ENCODE assay signal across 9 mouse cellular contexts in the genomic region with DNA sequence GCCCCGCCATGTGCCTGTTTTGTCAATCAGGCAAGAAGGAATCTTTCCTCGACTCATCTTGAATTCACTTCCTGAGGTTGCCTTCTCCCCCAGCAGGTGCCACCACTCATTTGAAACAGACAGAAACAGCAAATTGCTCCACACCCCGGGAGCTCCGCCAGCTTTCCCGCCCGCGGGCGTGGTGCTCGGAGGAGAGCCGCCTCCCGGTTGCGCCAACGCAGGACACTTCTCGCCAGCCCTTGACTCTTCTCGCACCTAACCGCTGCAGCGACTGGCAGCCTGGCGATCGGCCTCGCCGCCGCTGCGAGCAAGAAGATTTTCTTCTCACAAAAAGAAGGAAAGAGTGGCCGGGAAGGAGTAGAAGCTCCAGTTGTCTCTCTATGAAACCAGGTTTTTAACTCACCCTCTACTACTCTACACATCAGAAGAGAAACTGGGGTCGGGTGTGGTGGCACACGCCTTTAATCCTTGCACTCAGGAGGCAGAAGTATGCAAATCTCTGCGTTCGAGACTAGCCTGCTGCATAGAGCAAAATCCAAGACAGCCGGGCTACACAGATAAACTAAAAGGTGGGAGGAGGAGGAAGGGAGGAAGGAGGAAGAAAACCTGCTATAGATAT. TPM values are rescaled to one million over a fixed set of nuclear protein-coding genes. Genes with fewer than 3 reads are reported as not detected.
DNase-seq lines count a peak whose midpoint lies in the region; TF ChIP-seq lines count a peak whose summit lies in the region.
"Had no signal": no experiment of that assay in that cellular context is flagged by ENCODE, and none has a peak within 500 bp of the region (broad histone marks: within the 10 kb centered on the region; RNA-seq: fewer than 3 reads in every experiment).

No protein-coding gene starts in this region.

- no peak overlapping the region for H3K4me3 ChIP-seq in liver, adult 2 months (ENCODE audit: insufficient read depth, low read depth, low read length)
- H3K4me3 ChIP-seq in hindbrain, embryonic 10.5 days = peak overlapping the region; percentile 46
- no peak overlapping the region for H3K4me3 ChIP-seq in thymus, adult 2 months (ENCODE audit: control insufficient read depth, insufficient read depth, low read length)

- H3K9ac ChIP-seq in liver, adult 2 months (ENCODE audit: low read depth, low read length) = no peak overlapping the region

- no peak overlapping the region for H3K27ac ChIP-seq in liver, adult 2 months (replicated peaks; ENCODE audit: insufficient read depth, low read depth, low read length)
- H3K27ac ChIP-seq in hindbrain, embryonic 10.5 days = peak overlapping the region; percentile 80
- no peak overlapping the region for H3K27ac ChIP-seq in thymus, adult 2 months (ENCODE audit: control insufficient read depth, insufficient read depth, low read length)

- no peak for TF ChIP-seq POLR2A in liver, adult 2 months (IDR thresholded peaks at IDR 0.05; ENCODE audit: extremely low read depth, insufficient read depth, low read length)
- TF ChIP-seq POLR2A in thymus, adult 2 months (IDR thresholded peaks at IDR 0.05; ENCODE audit: control insufficient read depth, extremely low read depth, insufficient read depth, low read length, poor library complexity) = no peak

- TF ChIP-seq CTCF in liver, adult 2 months (IDR thresholded peaks at IDR 0.05; ENCODE audit: low read depth, low read length) = 0 out of 2 replicates have a peak, but pooled peaks have one; percentile 14
- TF ChIP-seq CTCF in thymus, adult 2 months (IDR thresholded peaks at IDR 0.05; ENCODE audit: borderline replicate concordance, control insufficient read depth, extremely low read depth, insufficient read depth, low read length, poor library complexity) = no peak

- H3K4me1 ChIP-seq in liver, adult 2 months (ENCODE audit: control insufficient read depth, insufficient read depth, low read length) = peaks cover 2% of the 10 kb centered on the region
- H3K4me1 ChIP-seq in hindbrain, embryonic 10.5 days (replicated peaks) = peaks cover 59% of the 10 kb centered on the region
- H3K4me1 ChIP-seq in thymus, adult 2 months (replicated peaks; ENCODE audit: control insufficient read depth, insufficient read depth, low read length) = no peaks in the 10 kb centered on the region

- peak; percentile 80 for DNase-seq in liver, adult 2 months (ENCODE audit: extremely low read depth, low read depth, low spot score)
- DNase-seq in liver = no peak
- peak; percentile 73 to 74 for DNase-seq in frontal cortex, postnatal 36 days (ENCODE audit: low spot score in 2 of 2)
- DNase-seq in hindbrain, embryonic 10.5 days (ENCODE audit: low spot score) = peak; percentile 55
- peak; percentile 54 to 73 for DNase-seq in layer of hippocampus, postnatal 10 days (ENCODE audit: low spot score in 2 of 2)
- DNase-seq in lung, postnatal 25 days (ENCODE audit: low spot score) = peak; percentile 82
- peak; percentile 65 for DNase-seq in right cerebral cortex, postnatal 14 days
- no peak for DNase-seq in thymus, adult 2 months

- H3K79me2 ChIP-seq in liver, adult 2 months (ENCODE audit: control insufficient read depth, insufficient read depth, low read length) = no peaks in the 10 kb centered on the region

- H3K9me3 ChIP-seq in hindbrain, embryonic 10.5 days = peaks cover 3% of the 10 kb centered on the region; the same call in 1 of the 2 replicates

- WGBS in liver, adult 2 months = 1% methylated on average over 29 of the region's 29 CpGs
- WGBS in hindbrain, embryonic 10.5 days = 3% methylated on average over 29 of the region's 29 CpGs
- WGBS in thymus, adult 2 months = 4% methylated on average over 29 of the region's 29 CpGs

- peaks cover 10% of the 10 kb centered on the region for H3K27me3 ChIP-seq in liver, adult 2 months (ENCODE audit: control insufficient read depth, insufficient read depth, low read length)
- peaks cover 54% of the 10 kb centered on the region for H3K27me3 ChIP-seq in hindbrain, embryonic 10.5 days (ENCODE audit: insufficient read depth, poor library complexity, severe bottlenecking)
- H3K27me3 ChIP-seq in thymus, adult 2 months (ENCODE audit: control insufficient read depth, insufficient read depth, low read length) = peaks cover 22% of the 10 kb centered on the region; the same call in 1 of the 2 replicates

- H3K36me3 ChIP-seq in liver, adult 2 months (ENCODE audit: control insufficient read depth, insufficient read depth, low read length) = no peaks in the 10 kb centered on the region
- H3K36me3 ChIP-seq in hindbrain, embryonic 10.5 days = no peaks in the 10 kb centered on the region
- no peaks in the 10 kb centered on the region for H3K36me3 ChIP-seq in thymus, adult 2 months (ENCODE audit: control insufficient read depth, insufficient read depth, low read length)

RNA-seq across cellular contexts. Expression of a gene that starts 2.8 kb away (rescaled TPM):
- total RNA-seq in liver, adult 2 months (2014; rRNA removed) = 0.13 and 0.18 TPM in 2 replicates
- polyA plus RNA-seq in liver, adult 2 months (2012; rRNA removed) = 0.28 and 0.37 TPM in 2 replicates
- polyA plus RNA-seq in hindbrain, embryonic 10.5 days (2016; fragmentation: Nextera tagmentation; extraction: Ambion mirVana) = 38.4 and 51.1 TPM in 2 replicates
- total RNA-seq in layer of hippocampus, postnatal 10 days (2021) = 100 to 1,000 TPM; 111 to 128 TPM
- 13.3 and 13.4 TPM in 2 replicates for polyA plus RNA-seq in thymus, adult 2 months (2012; rRNA removed)
- total RNA-seq: MEL had no signal

Comparison
In these comparisons a context has a peak if more than half of its experiments do, and no peak if none do; other contexts are left out.
1. DNase-seq: peak in liver, adult 2 months (single experiment), frontal cortex, postnatal 36 days (2 of 2), hindbrain, embryonic 10.5 days (single experiment), layer of hippocampus, postnatal 10 days (2 of 2), lung, postnatal 25 days (single experiment) and right cerebral cortex, postnatal 14 days (single experiment); none in liver (single experiment) and thymus, adult 2 months (single experiment).
2. RNA of a gene that starts 2.8 kb away (polyA plus RNA-seq): 38.4 to 51.1 TPM in hindbrain, embryonic 10.5 days and 13.3 to 13.4 TPM in thymus, adult 2 months; 0.28 to 0.37 TPM in liver, adult 2 months; every median in the first group is over 10 times any median in the second.